Mouse (Mus musculus): ENCODE results near the gene Rslcan18.

- peak; percentile 30 for TF ChIP-seq POLR2A (IDR thresholded peaks at IDR 0.05; ENCODE audit: insufficient read length, low read depth)
- no peak for TF ChIP-seq USF1 (IDR thresholded peaks at IDR 0.05; ENCODE audit: low read depth)
- no peak for TF ChIP-seq TCF3 (IDR thresholded peaks at IDR 0.05; ENCODE audit: insufficient read length, low read depth)
- peak in 1 of 3 experiments; percentile 27 for TF ChIP-seq MYOD1 (IDR thresholded peaks at IDR 0.05; ENCODE audit: control insufficient read depth in 1 of 3, insufficient read length in 2 of 3, low read depth in 2 of 3)
These were observed 12.1 kb upstream of the Rslcan18 start for GRCm38 (mm10) chr13:67128038-67128721.

Measured in myocyte (in vitro differentiated cells).